Mouse (Mus musculus) kidney, embryonic 15.5 days (tissue): ENCODE results near the gene Efcab6. TPM values are rescaled to one million over a fixed set of nuclear protein-coding genes. Genes with fewer than 3 reads are reported as not detected.

Source experiments
- ATAC-seq: fragments of 200-750 bp; cut with Nextera tagmentation; replicated peaks from 2 replicates; pipeline ENCODE4 v1.8.0; 2017; ENCODE audit warnings: moderate TSS enrichment; ENCODE audit not compliant: low FRiP score
- H3K27ac ChIP-seq: fragments of 300-500 bp; sonication (generic); 2 replicates; pipeline ENCODE4 v1.5.1; 2015; ENCODE audit warnings: mild to moderate bottlenecking, inconsistent platforms
- H3K27me3 ChIP-seq: fragments of 300-500 bp; sonication (generic); 2 replicates; pipeline ENCODE4 v1.6.1; 2015; ENCODE audit warnings: inconsistent platforms
- H3K36me3 ChIP-seq: fragments of 300-500 bp; sonication (generic); 2 replicates; pipeline ENCODE4 v1.6.1; 2015; ENCODE audit warnings: inconsistent platforms
- H3K4me1 ChIP-seq: fragments of 300-500 bp; sonication (generic); 2 replicates; pipeline ENCODE4 v1.6.1; 2015; ENCODE audit warnings: inconsistent platforms
- H3K4me2 ChIP-seq: fragments of 300-500 bp; sonication (generic); 2 replicates; pipeline ENCODE4 v1.6.1; 2015; ENCODE audit warnings: moderate library complexity, mild to moderate bottlenecking, inconsistent platforms
- H3K4me3 ChIP-seq: fragments of 300-500 bp; sonication (generic); replicated peaks from 2 replicates; pipeline ENCODE4 v1.5.1; 2015; ENCODE audit warnings: mild to moderate bottlenecking, inconsistent platforms
- H3K9ac ChIP-seq: fragments of 300-500 bp; sonication (generic); 2 replicates; pipeline ENCODE4 v1.6.1; 2015; ENCODE audit warnings: mild to moderate bottlenecking, inconsistent platforms
- H3K9me3 ChIP-seq: fragments of 300-500 bp; sonication (generic); replicated peaks from 2 replicates; pipeline ENCODE4 v1.6.1; 2016; ENCODE audit warnings: inconsistent platforms
- WGBS: fragments of 180-500 bp; shearing (Covaris S2); methylation state at CpG from one replicate; pipeline ENCODE4 v1.1.7; 2015; ENCODE audit warnings: mixed read lengths; 5-methylcytosine and 5-hydroxymethylcytosine counted together
- polyA plus RNA-seq: library from polyadenylated mRNA; unstranded; fragments of >200 nt; fragmentation: Nextera tagmentation; extraction: Ambion mirVana; gene quantifications from 2 replicates; pipeline ENCODE4 v1.2.1, GENCODE M21; 2015

The Efcab6 gene
- polyA plus RNA-seq, 1 experiment from 2014 or later: 0.16 TPM

- H3K36me3 ChIP-seq: no peaks in the 10 kb centered on the region
- H3K9me3 ChIP-seq: no peaks in the 10 kb centered on the region
- peaks cover 12% of the 10 kb centered on the region for H3K27me3 ChIP-seq
- H3K27ac ChIP-seq: no peak overlapping the region
- H3K4me1 ChIP-seq: 0 out of 2 replicates have a peak, but pooled peaks cover 3% of the 10 kb centered on the region
- WGBS: 41% methylated on average over 9 of the region's 9 CpGs
- no peak overlapping the region for H3K9ac ChIP-seq
- ATAC-seq: 0 out of 2 replicates have a peak, but pooled peaks have one; percentile 36
- no peak overlapping the region for H3K4me2 ChIP-seq
- no peak overlapping the region for H3K4me3 ChIP-seq
Measured at GRCm38 (mm10) chr15:84053859-84054258, 11.3 kb downstream of the Efcab6 start.

- ATAC-seq: no peak
- Histone ChIP-seq H3K4me1 (0 out of 2 replicates have a peak, but pooled peaks cover 3% of the 10 kb centered on the region), H3K9me3 (no peaks in the 10 kb centered on the region), H3K27ac (no peak overlapping the region), H3K4me2 (no peak overlapping the region), H3K36me3 (no peaks in the 10 kb centered on the region), H3K27me3 (peaks cover 12% of the 10 kb centered on the region), H3K4me3 (no peak overlapping the region), H3K9ac (no peak overlapping the region)
- WGBS: 90% methylated on average over 4 of the region's 4 CpGs
Measured at GRCm38 (mm10) chr15:84053240-84053639, 11.9 kb downstream of the Efcab6 start.

GRCm38 (mm10) chr15:84052390-84052789 lies 12.8 kb downstream of the Efcab6 start:
- 80% methylated on average over 9 of the region's 9 CpGs for WGBS

GRCm38 (mm10) chr15:84049570-84049969 lies 15.6 kb downstream of the Efcab6 start:
- H3K36me3 ChIP-seq: no peaks in the 10 kb centered on the region
- H3K27ac ChIP-seq: no peak overlapping the region
- WGBS: 36% methylated on average over 7 of the region's 7 CpGs
- H3K4me1 ChIP-seq: 0 out of 2 replicates have a peak, but pooled peaks cover 3% of the 10 kb centered on the region
- H3K9me3 ChIP-seq: peaks cover 1% of the 10 kb centered on the region; the same call in 1 of the 2 replicates
- H3K27me3 ChIP-seq: peaks cover 5% of the 10 kb centered on the region
- no peak for ATAC-seq
- H3K9ac ChIP-seq: no peak overlapping the region
- H3K4me3 ChIP-seq: no peak overlapping the region
- H3K4me2 ChIP-seq: no peak overlapping the region

More at GRCm38 (mm10) chr15:84052390-84052789, 12.8 kb downstream of the Efcab6 start:
- Histone ChIP-seq H3K4me1 (0 out of 2 replicates have a peak, but pooled peaks cover 3% of the 10 kb centered on the region), H3K4me2 (no peak overlapping the region), H3K27me3 (peaks cover 12% of the 10 kb centered on the region), H3K4me3 (no peak overlapping the region), H3K9ac (no peak overlapping the region), H3K9me3 (no peaks in the 10 kb centered on the region), H3K36me3 (no peaks in the 10 kb centered on the region), H3K27ac (no peak overlapping the region)
- no peak for ATAC-seq

- no peak overlapping the region for H3K4me3 ChIP-seq
- no peaks in the 10 kb centered on the region for H3K36me3 ChIP-seq
- H3K27ac ChIP-seq: no peak overlapping the region
- ATAC-seq: no peak
- no peak overlapping the region for H3K9ac ChIP-seq
- no peaks in the 10 kb centered on the region for H3K27me3 ChIP-seq
- no peaks in the 10 kb centered on the region for H3K4me1 ChIP-seq
- H3K4me2 ChIP-seq: no peak overlapping the region
- 90% methylated on average over 6 of the region's 6 CpGs for WGBS
- peaks cover 3% of the 10 kb centered on the region; the same call in 1 of the 2 replicates for H3K9me3 ChIP-seq
Measured at GRCm38 (mm10) chr15:84045562-84045961, 19.6 kb downstream of the Efcab6 start.

GRCm38 (mm10) chr15:84037067-84037466 lies 28.1 kb downstream of the Efcab6 start:
- no peaks in the 10 kb centered on the region for H3K27me3 ChIP-seq
- WGBS: 90% methylated on average over 5 of the region's 5 CpGs
- no peak overlapping the region for H3K9ac ChIP-seq
- H3K4me1 ChIP-seq: no peaks in the 10 kb centered on the region
- H3K27ac ChIP-seq: no peak overlapping the region
- no peaks in the 10 kb centered on the region for H3K9me3 ChIP-seq
- no peak overlapping the region for H3K4me2 ChIP-seq
- no peak overlapping the region for H3K4me3 ChIP-seq
- no peak for ATAC-seq
- H3K36me3 ChIP-seq: no peaks in the 10 kb centered on the region

GRCm38 (mm10) chr15:84025651-84026050 lies 39.5 kb downstream of the Efcab6 start:
- H3K4me2 ChIP-seq: no peak overlapping the region
- no peak overlapping the region for H3K27ac ChIP-seq
- no peaks in the 10 kb centered on the region for H3K9me3 ChIP-seq
- no peak for ATAC-seq
- no peaks in the 10 kb centered on the region for H3K36me3 ChIP-seq
- no peak overlapping the region for H3K9ac ChIP-seq
- no peaks in the 10 kb centered on the region for H3K27me3 ChIP-seq
- H3K4me3 ChIP-seq: no peak overlapping the region
- no peaks in the 10 kb centered on the region for H3K4me1 ChIP-seq
- 77% methylated on average over 8 of the region's 8 CpGs for WGBS

- H3K27ac ChIP-seq: no peak overlapping the region
- no peaks in the 10 kb centered on the region for H3K4me1 ChIP-seq
- H3K9ac ChIP-seq: no peak overlapping the region
- no peaks in the 10 kb centered on the region for H3K36me3 ChIP-seq
- no peaks in the 10 kb centered on the region for H3K9me3 ChIP-seq
- H3K4me3 ChIP-seq: no peak overlapping the region
- WGBS: 88% methylated on average over 6 of the region's 6 CpGs
- no peak overlapping the region for H3K4me2 ChIP-seq
- ATAC-seq: no peak
- no peaks in the 10 kb centered on the region for H3K27me3 ChIP-seq
Measured at GRCm38 (mm10) chr15:84024851-84025250, 40.3 kb downstream of the Efcab6 start.

- H3K9me3 ChIP-seq: no peaks in the 10 kb centered on the region
- no peak overlapping the region for H3K9ac ChIP-seq
Measured at GRCm38 (mm10) chr15:84009366-84010083, 55.7 kb downstream of the Efcab6 start.

GRCm38 (mm10) chr15:84004306-84004705 lies 60.9 kb downstream of the Efcab6 start:
- WGBS: 91% methylated on average over 14 of the region's 14 CpGs
- Histone ChIP-seq H3K36me3 (no peaks in the 10 kb centered on the region), H3K4me2 (no peak overlapping the region), H3K9ac (no peak overlapping the region), H3K27ac (no peak overlapping the region), H3K9me3 (no peaks in the 10 kb centered on the region), H3K4me3 (no peak overlapping the region), H3K27me3 (peaks cover 1% of the 10 kb centered on the region; the same call in 1 of the 2 replicates), H3K4me1 (no peaks in the 10 kb centered on the region)
- ATAC-seq: no peak

More at GRCm38 (mm10) chr15:84009366-84010083, 55.7 kb downstream of the Efcab6 start:
- Histone ChIP-seq H3K4me1 (no peaks in the 10 kb centered on the region), H3K4me2 (no peak overlapping the region), H3K27me3 (no peaks in the 10 kb centered on the region), H3K4me3 (no peak overlapping the region), H3K36me3 (no peaks in the 10 kb centered on the region), H3K27ac (no peak overlapping the region)
- no peak for ATAC-seq
- WGBS: 58% methylated on average over 17 of the region's 17 CpGs

GRCm38 (mm10) chr15:83999071-83999470 lies 66.1 kb downstream of the Efcab6 start:
- no peaks in the 10 kb centered on the region for H3K36me3 ChIP-seq
- WGBS: 74% methylated on average over 3 of the region's 3 CpGs
- ATAC-seq: no peak
- peaks cover 10% of the 10 kb centered on the region; the same call in 1 of the 2 replicates for H3K4me1 ChIP-seq
- H3K4me3 ChIP-seq: no peak overlapping the region
- peaks cover 6% of the 10 kb centered on the region; the same call in 1 of the 2 replicates for H3K27me3 ChIP-seq
- no peaks in the 10 kb centered on the region for H3K9me3 ChIP-seq
- no peak overlapping the region for H3K4me2 ChIP-seq
- H3K9ac ChIP-seq: no peak overlapping the region
- no peak overlapping the region for H3K27ac ChIP-seq

GRCm38 (mm10) chr15:83998586-83998985 lies 66.6 kb downstream of the Efcab6 start:
- Histone ChIP-seq H3K27ac (peak overlapping the region; percentile 32; the same call in 1 of the 2 replicates), H3K9ac (no peak overlapping the region), H3K27me3 (peaks cover 6% of the 10 kb centered on the region; the same call in 1 of the 2 replicates), H3K4me3 (no peak overlapping the region), H3K36me3 (no peaks in the 10 kb centered on the region), H3K4me2 (peak overlapping the region; percentile 48), H3K4me1 (peaks cover 10% of the 10 kb centered on the region; the same call in 1 of the 2 replicates), H3K9me3 (no peaks in the 10 kb centered on the region)
- 52% methylated on average over 7 of the region's 7 CpGs for WGBS
- ATAC-seq: no peak
